Mouse (Mus musculus) olfactory bulb, adult 2 months (tissue): Measurements from ENCODE around the gene Ccin. TPM values are rescaled to one million over a fixed set of nuclear protein-coding genes. Genes with fewer than 3 reads are reported as not detected.

Source experiments
- H3K27ac ChIP-seq: fragments of 200-500 bp; 2 replicates; pipeline ENCODE4 v1.5.1; 2012; ENCODE audit warnings: low read depth, low read length; ENCODE audit not compliant: insufficient read depth
- H3K4me1 ChIP-seq: fragments of 200-500 bp; 2 replicates; pipeline ENCODE4 v1.6.1; 2012; ENCODE audit warnings: low read length; ENCODE audit not compliant: control insufficient read depth, insufficient read depth
- H3K4me3 ChIP-seq: fragments of 200-500 bp; 2 replicates; pipeline ENCODE4 v1.5.1; 2012; ENCODE audit warnings: mild to moderate bottlenecking, low read depth, low read length, moderate library complexity; ENCODE audit not compliant: insufficient read depth
- CTCF ChIP-seq: fragments of 200-500 bp; IDR thresholded peaks from 2 replicates; pipeline ENCODE4 v1.5.1; 2012; ENCODE audit warnings: low read depth, mild to moderate bottlenecking, low read length, moderate library complexity; ENCODE audit not compliant: insufficient read depth
- POLR2A ChIP-seq: fragments of 200-500 bp; IDR thresholded peaks from 2 replicates; pipeline ENCODE4 v1.6.1; 2012; ENCODE audit warnings: mild to moderate bottlenecking, low read depth, low read length, moderate library complexity; ENCODE audit not compliant: insufficient read depth
- WGBS: fragments of 180-500 bp; shearing (Covaris S2); methylation state at CpG from one replicate; pipeline ENCODE4 v1.1.7; 2018; 5-methylcytosine and 5-hydroxymethylcytosine counted together
- polyA plus RNA-seq: library from polyadenylated mRNA; stranded (reverse); fragments of >200 nt; gene quantifications from 2 replicates; pipeline ENCODE4 v1.2.4, GENCODE M21; 2012; ENCODE audit warnings: low replicate concordance; ENCODE audit not compliant: missing spikeins, insufficient read depth, insufficient read length

Ccin gene
- polyA plus RNA-seq, 1 experiment: not detected

- Histone ChIP-seq H3K4me3 (no peak overlapping the region), H3K27ac (0 out of 2 replicates have a peak overlapping the region, but pooled peaks have one; percentile 14), H3K4me1 (peaks cover 15% of the 10 kb centered on the region)
- 11% methylated on average over 8 of the region's 8 CpGs for WGBS
- TF ChIP-seq POLR2A (no peak), CTCF (no peak)
Measured at GRCm38 (mm10) chr4:43972137-43972591, 11.1 kb upstream of the Ccin start.

GRCm38 (mm10) chr4:43973526-43973981 lies 9.7 kb upstream of the Ccin start:
- TF ChIP-seq POLR2A (no peak), CTCF (no peak)
- Histone ChIP-seq H3K27ac (no peak overlapping the region), H3K4me3 (no peak overlapping the region), H3K4me1 (peaks cover 16% of the 10 kb centered on the region)
- 44% methylated on average over 4 of the region's 4 CpGs for WGBS

- 81% methylated on average over 10 of the region's 10 CpGs for WGBS
- H3K27ac ChIP-seq: no peak overlapping the region
- H3K4me3 ChIP-seq: no peak overlapping the region
- TF ChIP-seq CTCF (no peak), POLR2A (no peak)
- H3K4me1 ChIP-seq: peaks cover 15% of the 10 kb centered on the region
Measured at GRCm38 (mm10) chr4:43974914-43975616, 8.2 kb upstream of the Ccin start.

- 87% methylated on average over 6 of the region's 6 CpGs for WGBS
- no peak overlapping the region for H3K27ac ChIP-seq
- H3K4me3 ChIP-seq: no peak overlapping the region
- TF ChIP-seq POLR2A: no peak
- TF ChIP-seq CTCF: no peak
- peaks cover 15% of the 10 kb centered on the region for H3K4me1 ChIP-seq
Measured at GRCm38 (mm10) chr4:43976223-43976740, 7.0 kb upstream of the Ccin start.

GRCm38 (mm10) chr4:43978521-43979443 lies 4.5 kb upstream of the Ccin start:
- H3K4me3 ChIP-seq: no peak overlapping the region
- TF ChIP-seq CTCF: no peak
- TF ChIP-seq POLR2A: no peak
- WGBS: 42% methylated on average over 17 of the region's 17 CpGs
- H3K27ac ChIP-seq: no peak overlapping the region
- H3K4me1 ChIP-seq: peaks cover 10% of the 10 kb centered on the region

GRCm38 (mm10) chr4:43979746-43980145 lies 3.5 kb upstream of the Ccin start:
- TF ChIP-seq POLR2A: no peak
- no peak for TF ChIP-seq CTCF
- no peak overlapping the region for H3K27ac ChIP-seq
- peaks cover 9% of the 10 kb centered on the region for H3K4me1 ChIP-seq
- 43% methylated on average over 3 of the region's 3 CpGs for WGBS
- H3K4me3 ChIP-seq: no peak overlapping the region

- WGBS: 85% methylated on average over 4 of the region's 4 CpGs
- H3K4me1 ChIP-seq: peaks cover 9% of the 10 kb centered on the region
- H3K4me3 ChIP-seq: no peak overlapping the region
- TF ChIP-seq CTCF (no peak), POLR2A (no peak)
- H3K27ac ChIP-seq: no peak overlapping the region
Measured at GRCm38 (mm10) chr4:43980236-43980635, 3.0 kb upstream of the Ccin start.

GRCm38 (mm10) chr4:43980846-43981245 lies 2.4 kb upstream of the Ccin start:
- 96% methylated on average over 6 of the region's 6 CpGs for WGBS
- H3K4me3 ChIP-seq: no peak overlapping the region
- H3K4me1 ChIP-seq: peaks cover 9% of the 10 kb centered on the region
- TF ChIP-seq POLR2A (no peak), CTCF (no peak)
- H3K27ac ChIP-seq: no peak overlapping the region

- TF ChIP-seq CTCF (no peak), POLR2A (no peak)
- Histone ChIP-seq H3K27ac (no peak overlapping the region), H3K4me3 (no peak overlapping the region), H3K4me1 (peaks cover 9% of the 10 kb centered on the region)
- 95% methylated on average over 7 of the region's 7 CpGs for WGBS
Measured at GRCm38 (mm10) chr4:43981251-43981650, 2.0 kb upstream of the Ccin start.
